Mouse (Mus musculus) mammary gland, adult 2 months (tissue): Measurements from ENCODE around the gene Skint5. TPM values are rescaled to one million over a fixed set of nuclear protein-coding genes. Genes with fewer than 3 reads are reported as not detected.

Source experiments
- polyA plus RNA-seq: library from polyadenylated mRNA; depleted of rRNA; stranded (reverse); fragments of >200 nt; gene quantifications from 2 replicates; pipeline ENCODE4 v1.2.3, GENCODE M21; 2012; ENCODE audit warnings: low replicate concordance; rRNA removed

The Skint5 gene
- polyA plus RNA-seq, result 0.49 TPM in 1 of 2 replicates, not detected in the other

DNA sequence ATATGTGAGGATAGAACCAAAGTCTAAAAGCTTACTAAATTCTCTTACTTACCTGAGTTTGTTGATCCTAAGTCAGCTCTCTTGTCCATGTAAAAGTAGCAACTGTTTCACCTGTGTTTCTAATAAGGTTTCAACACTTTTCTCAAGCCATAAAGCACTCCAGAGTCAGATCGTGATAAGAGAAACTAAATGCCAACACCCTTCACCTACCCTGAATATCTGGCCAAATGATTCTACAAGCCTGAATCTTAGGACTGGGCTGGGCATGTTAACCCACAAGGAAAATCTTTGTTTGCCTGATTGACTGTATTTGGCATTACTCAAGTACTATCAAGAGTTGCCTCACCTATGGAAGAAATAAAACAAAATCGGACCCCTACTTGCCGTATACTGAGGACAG, at the start of gene Skint5:
Skint5 (minus strand) TSS at position 101 of the 400 bp plus-strand sequence.

Other genes starting within 250 kb of the Skint5 start
- not detected in 2 replicates for gene Skint11, start 163.9 kb upstream of the Skint5 start, polyA plus RNA-seq